23 mouse cellular contexts compared by ENCODE assay signal in genomic region chr11:52352271-52352670, GRCm38 (mm10).
"Had no signal": no experiment of that assay in that cellular context is flagged by ENCODE, and none has a peak within 500 bp of the region (broad histone marks: within the 10 kb centered on the region; RNA-seq: fewer than 3 reads in every experiment).

No protein-coding gene starts in this region.

- H3K4me3 ChIP-seq: heart, embryonic 10.5 days; heart, embryonic 12.5 days; hindbrain, embryonic 10.5 days; hindbrain, embryonic 12.5 days; kidney, embryonic 15.5 days; limb, embryonic 10.5 days; limb, embryonic 12.5 days; liver, embryonic 13.5 days had no signal

- ATAC-seq: hindbrain, embryonic 16.5 days; intestine, embryonic 16.5 days had no signal

- DNase-seq: gastrocnemius, postnatal 10 days; gastrocnemius, postnatal 25 days; heart, adult 18-20 months; heart, postnatal 10 days; heart, postnatal 4 days; kidney, adult 11 months; kidney, postnatal 14 days; kidney, postnatal 36 days; layer of hippocampus, adult 9-11 months; layer of hippocampus, postnatal 36 days; liver; liver, embryonic 13.5 days had no signal

- H3K27ac ChIP-seq: heart, embryonic 10.5 days; hindbrain, embryonic 10.5 days; hindbrain, embryonic 12.5 days; hindbrain, embryonic 14.5 days; kidney, embryonic 15.5 days; kidney, postnatal 0 days; limb, embryonic 10.5 days; limb, embryonic 12.5 days had no signal
